Mouse (Mus musculus) monocyte, adult 5-6 weeks (primary cell): ENCODE data around the gene Wdr60. TPM values are rescaled to one million over a fixed set of nuclear protein-coding genes. Genes with fewer than 3 reads are reported as not detected.

Experiments
- ATAC-seq: fragments of 153-309, 156-312 bp; replicated peaks from 2 replicates; pipeline ENCODE4 v1.8.0; 2017; ENCODE audit warnings: mild to moderate bottlenecking; ENCODE audit not compliant: low TSS enrichment, insufficient number of reproducible peaks, severe bottlenecking, poor library complexity, low FRiP score
- total RNA-seq: library from RNA; stranded (forward); fragments of 200-1000, 200-491, 200-594 nt; gene quantifications from 3 replicates; pipeline ENCODE4 v1.2.3, GENCODE M21; 2017

Gene Wdr60
- total RNA-seq, 1 experiment from 2014 or later: not detected

DNA sequence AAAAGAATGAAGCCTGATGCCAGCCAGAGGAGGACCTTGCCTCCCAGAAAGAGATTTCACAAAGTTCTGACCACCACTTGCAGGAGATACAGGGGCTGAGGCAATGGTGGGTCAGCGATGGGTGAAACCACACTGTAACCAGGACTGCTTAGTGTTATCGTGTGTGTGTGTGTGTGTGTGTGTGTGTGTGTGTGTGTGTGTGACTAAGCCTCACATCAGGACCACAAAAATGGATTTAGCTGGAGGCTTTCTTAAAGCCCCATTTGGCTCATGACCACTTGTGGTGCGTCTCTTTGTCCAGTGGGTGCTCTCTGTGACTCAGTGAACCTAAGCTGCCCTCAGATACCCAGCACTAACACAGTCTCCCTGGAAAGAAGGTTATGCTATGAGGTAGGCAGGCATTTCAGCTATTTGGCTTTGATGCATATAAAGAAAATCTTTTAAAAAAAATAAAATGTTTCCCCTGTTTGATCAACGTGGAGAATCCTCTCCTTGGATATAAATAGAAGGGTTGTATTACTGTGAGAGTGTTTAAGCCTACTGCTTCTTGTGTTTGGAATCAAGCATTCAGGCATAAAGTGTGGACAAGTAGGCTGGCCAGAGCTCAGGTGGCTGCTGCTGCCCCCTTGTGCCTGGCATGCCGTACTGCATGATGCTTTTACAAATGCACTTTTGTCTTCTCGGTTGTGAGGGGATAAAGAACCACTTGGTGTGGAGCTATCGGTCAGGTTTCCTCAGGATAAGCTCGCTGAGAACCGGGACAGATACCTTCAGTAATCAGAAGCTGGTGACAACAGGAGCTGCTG is 60.4 kb downstream of the Wdr60 start:
- peak; percentile 82 for ATAC-seq

DNA sequence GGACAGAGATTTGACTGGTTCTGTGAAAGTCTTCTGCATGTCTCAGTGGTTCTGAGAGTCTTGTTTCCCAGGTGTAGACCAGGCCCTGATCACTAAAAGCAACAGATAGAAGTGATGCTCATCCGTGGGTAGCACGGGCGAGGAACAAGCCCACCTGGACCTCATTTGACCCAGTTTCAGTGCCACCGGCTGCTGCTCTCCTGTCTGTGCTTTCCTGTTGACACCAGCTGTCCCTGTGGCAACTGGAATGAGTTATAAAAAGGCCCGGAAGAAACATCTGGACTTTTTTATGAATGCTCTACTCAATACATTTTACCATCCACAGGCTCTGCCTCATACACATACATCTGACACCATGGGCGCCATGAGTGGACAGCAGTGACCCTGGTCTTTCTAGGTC is 64.0 kb downstream of the Wdr60 start:
- no peak for ATAC-seq

DNA sequence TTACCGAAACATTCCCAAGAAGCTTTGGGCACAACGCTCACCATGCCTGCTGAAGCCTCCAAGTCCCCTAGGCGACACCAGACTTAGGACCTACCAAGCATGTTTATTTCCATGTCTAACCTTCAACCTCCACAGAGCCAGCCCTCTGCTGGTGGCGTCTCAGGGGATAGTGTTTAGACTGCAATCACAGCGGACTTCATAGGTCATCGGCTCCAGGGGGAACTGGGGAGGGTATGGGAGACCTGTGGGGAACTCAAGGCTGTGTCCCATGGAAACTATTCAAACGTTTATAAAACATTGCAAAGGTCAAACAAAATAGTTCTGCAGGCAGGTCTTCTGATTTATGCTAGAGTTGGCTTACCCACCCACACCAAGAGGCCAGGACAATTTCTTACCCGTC is 66.6 kb downstream of the Wdr60 start:
- no peak for ATAC-seq

DNA sequence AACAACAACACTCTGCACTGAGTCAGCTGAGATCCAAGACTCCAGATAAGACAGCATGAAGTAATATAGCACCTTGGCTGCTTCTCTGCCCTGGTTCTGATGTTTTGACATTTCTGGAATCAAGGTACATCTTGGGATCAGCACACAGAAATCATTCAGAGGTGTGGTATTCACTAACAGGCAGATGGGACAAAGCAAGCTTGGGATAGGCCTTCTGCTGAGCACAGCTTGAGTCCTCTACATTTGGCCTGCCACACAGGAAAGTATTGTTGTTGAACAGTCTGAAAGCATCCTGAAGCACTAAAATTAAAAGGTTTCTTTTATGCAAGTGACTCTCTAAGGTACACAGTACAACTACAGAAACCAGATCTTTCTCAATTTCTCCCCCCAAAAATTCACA is 68.2 kb downstream of the Wdr60 start:
- no peak for ATAC-seq

DNA sequence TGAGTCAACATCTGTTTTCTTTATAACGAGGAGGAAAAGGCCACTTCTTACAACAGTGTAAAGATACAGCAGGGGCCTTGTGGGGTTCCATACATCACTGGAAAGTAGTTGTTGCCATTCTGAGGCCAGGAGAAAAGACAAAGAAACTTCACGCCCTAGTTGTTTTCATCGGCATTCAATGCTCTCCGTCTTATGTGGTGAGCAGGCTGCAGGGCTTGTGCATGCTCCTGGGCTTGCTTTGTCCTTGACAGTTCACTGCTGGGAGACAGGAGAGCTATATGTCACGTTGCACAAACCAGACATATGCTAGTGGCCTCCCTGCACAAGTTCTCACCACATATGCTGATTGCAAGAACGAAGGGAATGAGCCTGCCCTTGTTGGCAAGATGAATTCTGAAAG is 68.9 kb downstream of the Wdr60 start:
- ATAC-seq: no peak

DNA sequence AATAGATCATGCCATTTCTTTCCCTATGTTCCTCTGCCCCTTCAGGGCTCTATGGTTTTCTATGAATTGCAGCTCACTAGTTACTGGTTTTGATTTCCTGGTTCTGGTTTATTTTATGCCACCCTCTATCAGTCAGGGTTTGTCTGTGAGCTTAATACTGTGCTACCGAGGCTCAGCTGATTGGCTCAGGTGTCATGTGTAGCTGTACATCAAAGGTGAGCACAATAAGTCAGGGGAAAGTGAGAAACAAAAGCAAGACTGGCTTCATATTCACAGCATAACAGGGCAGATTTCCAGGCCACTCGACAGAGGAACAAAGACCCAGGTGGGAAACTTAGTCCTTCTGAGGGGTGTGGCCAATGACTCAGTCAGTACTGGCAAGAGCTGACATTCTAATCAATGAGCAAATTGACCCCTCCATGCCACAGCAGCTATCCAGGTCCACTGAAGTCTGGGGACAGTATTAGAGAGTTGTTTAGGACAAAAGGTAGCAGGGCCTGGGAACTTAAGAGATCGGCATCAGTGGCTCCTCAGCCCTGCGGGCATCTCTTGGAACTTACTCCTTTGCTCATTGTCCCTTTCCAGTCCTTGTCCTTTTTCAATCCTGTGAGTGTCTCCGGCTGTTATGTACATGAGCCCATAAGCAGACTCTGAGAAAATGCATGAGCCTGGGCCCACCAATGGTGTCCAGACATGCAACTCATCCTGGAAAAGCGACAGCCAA is 79.4 kb downstream of the Wdr60 start:
- ATAC-seq: no peak

DNA sequence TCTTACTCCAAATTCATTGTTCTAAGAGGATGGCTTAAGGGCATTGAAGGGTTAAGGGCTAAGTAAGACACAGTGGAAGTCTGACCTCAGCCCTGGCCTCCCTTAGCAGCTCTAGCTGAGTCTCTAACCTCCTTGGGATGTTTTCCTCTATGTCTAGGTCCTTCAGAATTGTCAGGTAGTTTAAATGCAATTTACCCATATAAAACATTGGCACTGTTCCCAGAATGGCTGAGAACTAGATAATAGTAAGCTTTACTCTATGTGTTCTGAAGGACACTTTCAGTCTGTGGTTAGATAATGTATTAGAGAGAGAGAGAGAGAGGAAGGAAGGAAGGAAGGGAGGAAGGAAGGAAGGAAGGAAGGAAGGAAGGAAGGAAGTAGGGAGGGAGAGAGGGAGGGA is 80.4 kb downstream of the Wdr60 start:
- no peak for ATAC-seq

DNA sequence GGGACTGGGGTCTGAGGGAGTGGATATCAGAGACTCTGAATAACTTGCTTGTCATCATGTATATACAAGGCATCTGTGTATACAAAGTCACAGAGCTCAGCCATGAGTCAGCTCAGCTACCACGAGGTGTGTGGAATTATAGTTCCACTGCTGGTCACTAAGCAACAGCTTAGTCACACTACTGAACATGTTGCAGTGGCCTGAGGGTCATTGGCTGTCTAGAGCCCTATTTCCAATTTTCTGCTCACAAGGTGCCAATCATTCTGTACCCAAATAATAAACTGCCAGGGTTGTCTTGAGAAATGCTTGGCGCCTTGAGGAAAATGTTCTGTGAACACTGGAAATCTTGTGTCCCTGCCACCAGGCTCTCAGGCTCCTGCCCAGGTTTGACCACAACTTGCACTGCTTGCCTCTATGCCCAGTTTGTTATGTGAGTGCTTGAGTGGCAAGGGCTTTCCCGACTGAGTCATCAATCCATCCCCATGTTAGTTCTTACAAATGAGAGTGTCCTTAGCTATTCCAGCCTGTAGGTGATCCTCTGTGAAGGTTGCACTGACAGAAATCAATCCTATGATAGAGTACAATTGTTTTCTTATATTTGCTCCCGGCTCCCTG is 81.3 kb downstream of the Wdr60 start:
- ATAC-seq: no peak

DNA sequence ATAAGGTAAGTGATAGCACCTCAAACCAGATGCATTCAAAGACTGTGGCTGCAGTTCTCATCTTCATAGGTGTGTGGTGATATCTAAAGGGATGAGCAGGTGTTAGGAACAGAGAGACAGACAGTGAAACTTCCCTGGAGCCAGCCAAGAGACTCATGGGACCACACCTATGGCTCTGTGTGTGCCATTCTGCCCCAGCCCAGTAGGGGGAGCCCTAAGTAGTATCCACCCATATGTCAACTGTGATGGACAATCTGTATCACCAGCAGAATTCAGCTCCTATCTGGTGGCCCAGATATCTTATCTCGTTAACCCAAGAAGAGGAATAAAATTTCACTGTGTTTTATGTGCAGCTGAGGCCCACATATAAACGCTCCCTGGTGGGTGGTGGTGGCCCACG is 85.9 kb downstream of the Wdr60 start:
- peak; percentile 63 for ATAC-seq

DNA sequence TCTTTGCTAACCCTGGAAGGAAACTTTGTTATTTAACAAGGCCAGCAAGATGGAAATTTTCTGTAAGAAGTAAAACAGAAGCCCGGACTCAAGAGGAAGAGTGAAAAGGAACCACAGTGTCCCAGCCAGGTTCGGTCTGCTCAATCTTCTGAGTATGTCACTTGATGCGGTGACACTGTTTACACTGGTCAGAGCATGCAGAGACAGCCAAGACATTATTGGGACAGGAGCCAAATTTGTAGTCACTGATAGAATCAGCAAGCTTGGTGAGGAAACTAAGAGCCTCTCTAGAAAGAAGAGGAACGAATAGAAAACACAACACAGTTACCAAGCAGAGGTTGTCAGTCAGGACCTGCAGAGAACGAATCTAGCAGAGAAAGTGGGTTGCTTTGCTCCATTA is 93.2 kb downstream of the Wdr60 start:
- ATAC-seq: no peak

DNA sequence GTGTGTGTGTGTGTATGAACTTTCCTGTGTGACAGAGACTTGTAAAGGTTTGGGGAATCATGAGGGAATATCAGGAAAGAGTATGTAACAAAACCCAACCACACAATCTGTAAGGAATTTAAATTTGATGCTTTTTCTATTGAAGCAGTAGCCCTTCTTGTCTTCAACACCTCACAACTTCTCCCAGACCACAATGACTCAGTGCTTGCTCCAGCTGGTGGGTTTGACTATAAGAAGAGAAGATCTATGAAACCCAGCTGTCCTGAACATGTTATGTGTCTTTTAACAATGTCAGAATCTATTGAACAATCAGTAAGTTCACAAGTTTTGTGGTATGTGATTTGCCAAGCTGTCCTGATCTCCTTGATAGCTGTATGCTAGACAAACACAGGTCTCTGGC is 97.5 kb downstream of the Wdr60 start:
- no peak for ATAC-seq

DNA sequence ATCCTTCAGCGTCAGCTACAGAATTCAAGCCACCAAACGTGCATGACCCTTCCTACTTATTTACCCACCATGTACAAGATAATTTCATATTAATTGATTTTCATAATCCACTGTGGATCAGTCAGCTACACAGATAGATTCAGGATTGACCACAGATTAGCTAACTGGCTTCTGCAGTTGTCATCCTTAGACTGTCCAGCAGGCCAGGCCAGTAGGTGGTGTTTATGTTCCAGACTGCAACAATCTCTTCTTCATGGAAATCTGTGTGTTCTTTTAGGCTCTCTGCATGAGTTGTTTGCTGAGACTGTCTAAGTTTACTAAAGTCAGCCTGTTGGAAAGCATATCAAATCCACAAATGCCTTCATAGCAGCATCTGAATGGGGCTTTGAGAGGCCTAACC is 103.1 kb downstream of the Wdr60 start:
- ATAC-seq: no peak

DNA sequence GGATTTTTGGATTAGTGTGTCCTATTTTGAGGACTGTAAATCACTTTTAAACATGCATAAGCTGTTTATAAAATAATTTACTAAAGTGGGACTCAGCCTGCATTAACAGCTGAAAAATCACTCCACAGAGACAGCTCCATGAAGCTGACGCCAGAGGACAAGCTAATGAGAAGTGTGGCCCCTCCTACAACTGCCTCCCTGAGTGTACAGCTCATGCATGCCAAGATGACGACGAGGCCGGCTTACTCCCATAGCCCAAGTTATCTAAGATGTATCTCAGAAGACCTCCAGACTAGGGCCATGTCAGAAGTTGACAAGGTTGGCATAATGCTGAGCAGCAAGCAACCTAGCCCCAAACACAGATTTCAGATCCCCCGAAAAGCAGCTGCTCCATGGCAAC is 103.6 kb downstream of the Wdr60 start:
- ATAC-seq: no peak

DNA sequence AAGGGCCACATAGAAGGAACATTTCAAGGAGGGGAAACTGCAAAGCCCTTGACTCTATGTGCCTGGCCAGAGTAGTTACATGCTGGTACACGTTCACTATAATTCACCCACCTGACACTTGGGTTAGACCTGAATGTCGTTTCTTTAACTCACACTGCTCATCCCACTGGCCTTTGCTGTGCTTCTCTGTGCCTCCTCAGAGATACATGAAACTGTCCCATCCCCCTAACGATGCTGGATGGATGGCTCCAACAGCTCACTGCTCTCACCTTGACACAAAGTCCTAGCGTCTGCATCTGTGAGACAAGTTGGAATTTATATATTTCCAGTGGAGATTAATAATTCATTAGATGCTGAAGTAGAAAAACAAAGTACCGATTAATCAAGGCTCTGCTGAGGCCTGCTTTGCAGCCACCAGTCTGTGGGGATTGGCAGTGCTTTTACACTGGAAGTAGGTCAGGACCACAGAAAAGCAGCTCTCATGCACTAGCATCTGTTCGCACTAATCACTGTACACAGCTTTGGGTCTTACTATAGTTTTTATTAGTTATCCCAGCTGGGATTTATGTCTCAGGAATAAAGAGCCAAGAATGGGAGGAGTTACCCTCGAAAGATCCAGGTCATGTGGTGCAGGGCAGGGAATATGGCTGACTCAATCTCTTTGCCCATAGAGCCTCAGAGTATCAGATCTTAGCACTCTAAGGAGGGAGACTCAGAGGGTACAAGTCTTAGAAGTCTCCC is 105.9 kb downstream of the Wdr60 start:
- no peak for ATAC-seq

Other genes with a start within 250 kb of the Wdr60 start
- 36.1 to 55.1 TPM (median 37.0 TPM) in 3 replicates for gene Zfp386, start 215.3 kb downstream of the Wdr60 start, total RNA-seq
- gene Vipr2, start 185.3 kb downstream of the Wdr60 start, total RNA-seq: 0.49 TPM in 1 of 3 replicates, not detected in the others
- not detected in 3 replicates for gene Gm11027, start 12.4 kb upstream of the Wdr60 start, total RNA-seq
- 96.6 to 130 TPM (median 98.1 TPM) in 3 replicates for gene Esyt2, start 18.2 kb upstream of the Wdr60 start, total RNA-seq
- gene Ncapg2, start 142.4 kb upstream of the Wdr60 start, total RNA-seq: 6.6 to 20.8 TPM (median 15.9 TPM) in 3 replicates
- not detected in 3 replicates for gene Ptprn2, start 222.7 kb upstream of the Wdr60 start, total RNA-seq